Mouse (Mus musculus): ENCODE measurements at regions not wholly inside any gene's neighbourhood (a gene's known extent, or its start where the extent isn't known, plus 50 kb on each side); places are given as distances from the start of the nearest gene placed in this dataset.

DNA sequence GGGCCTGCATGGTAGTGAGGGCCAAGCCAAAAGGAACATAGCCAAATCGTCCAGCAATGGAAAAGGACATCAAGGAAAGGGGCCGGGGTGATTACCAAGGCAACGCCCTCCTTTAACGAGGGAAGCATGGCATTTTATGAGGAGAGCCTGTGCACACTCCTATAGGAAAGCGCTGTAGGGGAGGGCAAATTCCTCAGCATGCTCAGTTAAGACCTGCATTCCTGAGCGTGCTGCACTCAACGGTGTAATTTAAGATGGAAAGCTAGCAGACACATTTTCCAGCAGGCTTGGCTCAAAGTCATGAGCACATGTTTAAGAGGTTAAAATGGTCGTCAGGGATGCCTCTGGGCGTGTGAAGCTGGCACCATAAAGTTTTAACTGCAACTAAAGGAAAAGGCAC, 56.6 kb upstream of the Anapc15-ps start:
- no peak for TF ChIP-seq CTCF (IDR thresholded peaks at IDR 0.05; ENCODE audit: borderline replicate concordance, insufficient read depth, low read length)
- TF ChIP-seq POLR2A (IDR thresholded peaks at IDR 0.05; ENCODE audit: low read depth, low read length): no peak
